Mouse (Mus musculus) ES-E14 (cell line): ENCODE measurements around the gene Msrb3.

Experiments
- CHD2 ChIP-seq: IDR thresholded peaks from 2 replicates; pipeline ENCODE4 v1.6.1; 2014; ENCODE audit warnings: mild to moderate bottlenecking, low read depth, low read length, inconsistent platforms
- MAFK ChIP-seq: IDR thresholded peaks from 2 replicates; pipeline ENCODE4 v1.6.1; 2014; ENCODE audit warnings: mild to moderate bottlenecking, low read depth, low read length, inconsistent platforms; ENCODE audit not compliant: insufficient read depth
- ZNF384 ChIP-seq: IDR thresholded peaks from 2 replicates; pipeline ENCODE4 v1.6.1; 2012; ENCODE audit warnings: low read depth, low read length, inconsistent platforms

DNA sequence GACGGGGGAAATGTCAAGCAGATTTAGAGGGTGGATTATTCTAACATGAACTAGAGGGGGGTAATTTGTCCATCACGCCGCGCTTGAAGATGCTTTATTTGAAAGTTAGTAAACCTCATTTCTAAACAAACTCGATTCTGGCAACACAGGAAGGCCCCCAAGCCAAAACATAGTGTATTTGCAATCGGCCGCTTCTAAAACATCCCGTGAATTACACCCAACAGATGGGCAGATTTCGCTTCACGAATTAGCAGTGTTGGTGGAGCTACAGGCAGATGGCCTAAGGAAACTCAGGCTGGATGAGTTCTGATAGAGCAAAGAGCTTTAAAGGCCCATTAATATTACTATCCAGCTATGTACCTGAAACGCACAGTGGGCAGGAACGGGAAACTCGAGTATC, 1.2 kb upstream of the Msrb3 start:
- TF ChIP-seq CHD2: no peak
- TF ChIP-seq ZNF384: no peak
- no peak for TF ChIP-seq MAFK
